Mouse (Mus musculus) megakaryocyte, embryonic 14.5 days (primary cell): ENCODE measurements around the gene Ap2a1.

Experiments used
- FLI1 ChIP-seq: IDR thresholded peaks from 2 replicates; pipeline ENCODE4 v1.6.1; 2012; ENCODE audit warnings: low read length, inconsistent platforms, mixed read lengths
- GATA1 ChIP-seq: IDR thresholded peaks from 3 replicates; pipeline ENCODE4 v1.6.1; 2012; ENCODE audit warnings: mixed read lengths, low read length, inconsistent platforms, borderline replicate concordance

DNA sequence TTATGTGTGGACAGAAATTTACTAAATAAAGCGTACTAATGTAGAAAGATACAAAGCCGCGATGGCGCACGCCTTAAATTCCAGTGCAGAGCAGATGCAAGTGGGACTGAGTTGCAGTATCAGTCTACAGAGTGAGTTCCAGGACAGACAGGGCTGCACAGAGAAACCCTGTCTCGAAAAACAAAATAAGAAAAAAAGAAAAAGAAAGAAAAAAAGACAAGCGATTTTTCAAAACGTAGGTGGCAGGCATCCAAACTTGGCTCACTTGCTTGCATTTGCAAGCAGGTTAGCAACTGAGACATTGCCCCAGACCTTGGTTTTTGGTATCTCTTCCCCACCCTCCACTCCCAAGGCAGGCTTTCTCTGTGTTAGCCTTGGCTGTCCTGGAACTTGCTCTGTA lies 36.1 kb downstream of the Ap2a1 start:
- no peak for TF ChIP-seq GATA1
- no peak for TF ChIP-seq FLI1
